Mouse (Mus musculus): ENCODE results near the gene Zbtb17.

- no peak for TF ChIP-seq CTCF (IDR thresholded peaks at IDR 0.05; ENCODE audit: extremely low read depth, insufficient read depth, low read length)
- TF ChIP-seq POLR2A (IDR thresholded peaks at IDR 0.05; ENCODE audit: extremely low read depth, insufficient read depth, low read length), result no peak
These were observed 39.2 kb upstream of the Zbtb17 start for GRCm38 (mm10) chr4:141405314-141405622.

All from cortical plate, adult 2 months (tissue).